Mouse (Mus musculus): ENCODE results near the gene Tmem144.

GRCm38 (mm10) chr3:79848841-79849240, 3.7 kb downstream of the Tmem144 start:
- no peak for TF ChIP-seq POLR2A (IDR thresholded peaks at IDR 0.05; ENCODE audit: borderline replicate concordance, extremely low read depth, insufficient read depth, insufficient read length, poor library complexity, severe bottlenecking)
- no peak for TF ChIP-seq CTCF (IDR thresholded peaks at IDR 0.05; ENCODE audit: borderline replicate concordance, extremely low read depth, insufficient read depth, insufficient read length)

Data from brain, embryonic 14.5 days (tissue).